Mouse (Mus musculus) cerebral cortex, adult 2 months (tissue): ENCODE measurements around the gene Tmem63a.

Experiments used
- WGBS: fragments of 180-500 bp; shearing (Covaris S2); methylation state at CpG from one replicate; pipeline ENCODE4 v1.1.7; 2018; 5-methylcytosine and 5-hydroxymethylcytosine counted together

The Tmem63a gene

DNA sequence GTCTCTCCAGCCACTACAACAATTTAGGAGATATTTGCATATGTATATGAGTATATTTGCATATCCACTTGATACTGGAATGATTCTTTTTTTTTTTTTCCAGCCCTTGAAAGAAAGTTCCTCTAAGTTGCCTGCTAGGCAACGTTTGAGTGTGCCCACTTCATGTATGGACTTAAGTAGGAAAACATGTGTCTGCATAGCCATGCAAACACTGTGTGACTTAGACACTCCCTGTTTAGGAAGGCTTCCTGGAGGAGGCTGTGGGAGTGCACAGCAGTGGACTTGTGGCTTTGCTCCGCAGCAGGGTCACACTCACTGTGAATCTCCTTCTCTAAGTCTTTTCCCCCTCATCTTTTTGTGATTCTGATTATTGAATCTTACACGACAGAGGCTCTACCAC is 16.7 kb downstream of the Tmem63a start:
- 76% methylated on average over 3 of the region's 3 CpGs for WGBS

- WGBS = 86% methylated on average over 3 of the region's 3 CpGs
Observed at GRCm38 (mm10) chr1:180965786-180966185, 23.6 kb downstream of the Tmem63a start.

DNA sequence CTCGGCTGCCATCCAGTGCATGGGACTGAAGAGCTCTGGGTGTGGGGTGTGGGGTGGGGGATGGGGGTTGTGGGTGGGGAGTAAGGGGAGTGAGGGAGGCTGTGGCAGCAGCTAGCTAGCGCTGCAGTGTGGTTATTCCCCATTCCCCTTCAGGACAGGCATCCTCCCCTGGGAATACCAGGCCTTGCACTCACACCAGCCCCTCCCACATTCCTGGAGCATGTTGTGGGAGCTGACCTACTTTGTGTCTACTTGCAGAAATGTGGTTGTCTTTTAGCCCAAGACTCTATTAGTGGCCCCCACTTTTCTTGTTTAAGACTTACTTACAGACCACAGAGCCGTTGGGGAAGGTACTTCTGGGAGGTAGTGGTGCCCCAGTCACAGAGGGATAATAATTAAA is 24.4 kb downstream of the Tmem63a start:
- 47% methylated on average over 3 of the region's 3 CpGs for WGBS

- WGBS = 91% methylated on average over 7 of the region's 7 CpGs
Observed at GRCm38 (mm10) chr1:180967261-180967660, 25.1 kb downstream of the Tmem63a start.

DNA sequence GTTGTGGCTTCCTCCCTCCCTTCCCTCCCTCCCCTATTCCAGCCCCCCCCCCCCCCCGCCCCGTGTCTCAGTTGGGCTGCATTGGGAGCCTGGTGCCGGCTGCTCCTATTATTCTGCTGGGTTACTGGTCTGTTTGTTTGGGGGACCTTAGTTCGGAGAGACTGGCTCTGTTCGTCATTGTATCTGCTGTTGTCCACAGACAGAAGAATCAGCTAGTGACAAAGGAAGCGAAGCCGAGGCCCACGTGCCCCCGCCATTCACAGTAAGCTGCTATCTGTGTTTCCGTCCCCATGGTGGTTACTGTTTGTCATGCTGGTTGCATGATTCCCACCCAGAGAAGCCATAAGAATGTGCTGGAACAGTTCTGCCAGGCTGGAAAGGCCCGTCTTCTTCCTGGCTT is 30.8 kb downstream of the Tmem63a start:
- WGBS = 74% methylated on average over 11 of the region's 11 CpGs

GRCm38 (mm10) chr1:180974126-180974746 is 32.1 kb downstream of the Tmem63a start:
- 66% methylated on average over 14 of the region's 14 CpGs for WGBS

GRCm38 (mm10) chr1:180976110-180976679 is 34.1 kb downstream of the Tmem63a start:
- 69% methylated on average over 4 of the region's 4 CpGs for WGBS

GRCm38 (mm10) chr1:180979484-180980251 is 37.5 kb downstream of the Tmem63a start:
- 75% methylated on average over 24 of the region's 24 CpGs for WGBS

GRCm38 (mm10) chr1:180980464-180980863 is 38.3 kb downstream of the Tmem63a start:
- 73% methylated on average over 2 of the region's 2 CpGs for WGBS

DNA sequence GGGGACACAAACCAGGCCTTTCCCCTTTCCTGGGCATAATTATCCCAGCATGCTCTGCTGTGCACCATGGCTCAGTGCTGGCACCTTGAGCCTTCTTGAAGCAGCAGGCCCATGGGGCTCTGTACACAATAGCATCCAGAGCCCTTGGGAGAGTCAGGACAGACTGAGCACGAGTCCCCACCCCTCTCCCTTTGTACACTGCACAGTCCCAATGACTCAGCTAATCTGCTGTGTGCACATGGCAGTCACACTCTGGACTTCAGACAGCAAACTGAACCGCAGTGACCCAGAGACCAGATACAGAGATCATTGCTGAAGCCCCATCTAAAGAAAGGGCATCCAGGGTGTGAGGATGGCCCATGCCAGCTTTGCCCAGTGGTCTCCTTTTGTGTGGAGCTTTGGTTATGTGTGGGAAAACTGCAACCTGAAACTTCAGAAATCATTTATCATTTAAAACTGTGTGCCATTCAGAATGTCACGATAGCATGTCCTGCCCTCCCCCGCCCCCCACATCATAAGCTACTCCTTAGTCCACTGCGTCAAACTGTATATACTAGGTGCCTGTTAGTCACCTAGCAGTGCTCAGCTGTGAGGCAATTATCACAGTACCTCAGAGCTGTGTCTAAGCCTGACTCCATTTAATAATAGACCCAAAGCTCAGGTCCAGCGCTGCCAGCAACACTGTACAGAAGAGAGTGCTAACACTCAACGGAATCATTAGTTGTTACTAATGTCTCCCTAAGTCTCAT is 39.3 kb downstream of the Tmem63a start:
- 82% methylated on average over 7 of the region's 7 CpGs for WGBS

DNA sequence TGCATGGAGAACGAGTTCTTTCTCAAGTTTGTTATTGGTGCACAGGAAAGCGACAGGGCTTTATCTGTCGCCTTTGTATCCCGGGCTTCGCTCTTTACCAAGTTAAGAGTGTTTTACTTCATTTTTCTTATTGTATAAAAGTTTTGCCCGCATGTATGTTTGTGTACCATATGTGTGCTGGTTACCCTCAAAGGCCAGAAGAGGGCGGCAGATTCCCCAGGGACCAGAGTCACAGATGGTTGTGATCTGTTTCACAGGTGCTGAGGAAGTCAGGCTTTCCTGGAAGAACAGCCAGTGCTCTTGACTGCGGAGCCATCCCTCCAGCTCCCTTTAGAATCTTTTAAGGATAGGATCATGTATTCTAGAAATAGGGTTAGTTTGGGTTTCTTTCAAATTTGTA is 44.6 kb downstream of the Tmem63a start:
- 92% methylated on average over 8 of the region's 8 CpGs for WGBS

DNA sequence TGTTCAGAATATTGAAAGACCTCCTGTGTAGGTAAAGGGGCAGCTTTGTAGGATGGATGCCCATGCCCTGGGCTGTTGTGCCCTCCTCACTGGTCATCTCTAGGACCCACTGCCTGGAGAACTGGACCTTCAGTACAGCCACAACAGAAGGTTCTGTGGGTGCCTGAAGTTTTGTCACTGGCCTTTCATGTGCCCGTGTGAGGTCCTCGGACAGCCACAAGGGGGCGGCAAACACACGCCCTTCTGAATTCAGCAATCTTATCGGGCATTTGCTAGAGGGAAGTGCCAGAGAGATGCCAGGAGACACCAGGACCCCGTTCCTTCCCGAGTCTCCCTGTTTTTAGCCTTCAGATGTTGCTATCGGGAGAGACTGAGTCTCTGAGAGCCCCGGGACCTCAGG is 45.6 kb downstream of the Tmem63a start:
- 2% methylated on average over 9 of the region's 9 CpGs for WGBS

DNA sequence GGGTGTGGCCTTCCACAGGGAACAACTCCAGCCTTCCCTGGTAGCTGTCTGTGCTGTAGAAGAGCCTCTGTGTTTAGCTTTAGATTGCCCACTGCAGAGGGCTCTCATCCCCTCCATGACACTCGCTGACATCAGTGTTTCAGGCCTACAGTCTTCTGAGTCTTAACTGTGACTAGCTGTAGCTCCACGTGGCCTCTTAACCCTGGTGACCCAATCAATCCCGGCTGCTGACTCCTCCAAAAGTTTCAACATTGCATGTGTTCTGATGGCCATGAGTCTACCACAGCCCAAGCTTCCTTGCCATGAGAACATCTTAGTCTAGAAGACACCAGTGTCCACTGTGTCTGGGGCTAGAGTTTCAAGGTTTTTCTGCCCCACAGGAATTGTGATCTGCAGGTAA is 48.5 kb downstream of the Tmem63a start:
- WGBS = 80% methylated on average over 3 of the region's 3 CpGs

GRCm38 (mm10) chr1:180992142-180992541 is 50.0 kb downstream of the Tmem63a start:
- WGBS = 65% methylated on average over 3 of the region's 3 CpGs

DNA sequence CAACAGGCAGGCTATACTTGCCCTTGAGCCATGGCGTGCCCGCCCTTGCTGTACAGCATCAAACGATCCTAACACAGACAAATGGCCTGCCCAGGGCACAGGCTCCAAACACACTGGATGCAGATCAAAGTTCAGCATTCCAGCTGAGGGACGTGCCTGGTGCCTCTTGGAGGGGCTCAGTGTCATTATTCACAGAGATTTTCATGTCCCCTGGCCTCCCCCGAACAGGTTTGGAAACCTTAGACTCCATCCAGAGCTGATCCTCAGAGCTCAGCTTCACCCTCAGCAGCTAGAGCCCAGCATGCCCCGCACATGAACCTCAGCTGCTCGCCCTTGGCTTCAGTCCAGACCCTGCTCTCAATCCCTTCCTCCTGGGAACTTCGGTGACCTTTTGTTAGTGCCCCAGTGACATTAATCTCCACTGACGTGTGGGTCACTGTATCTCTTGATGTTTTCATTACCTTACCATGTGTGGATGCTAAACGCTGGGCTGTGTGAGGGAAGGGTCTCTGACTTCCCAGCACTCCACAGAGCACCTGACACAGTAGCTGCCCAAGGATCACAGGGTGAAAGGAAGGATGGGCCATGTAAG is 58.5 kb downstream of the Tmem63a start:
- 71% methylated on average over 10 of the region's 10 CpGs for WGBS

DNA sequence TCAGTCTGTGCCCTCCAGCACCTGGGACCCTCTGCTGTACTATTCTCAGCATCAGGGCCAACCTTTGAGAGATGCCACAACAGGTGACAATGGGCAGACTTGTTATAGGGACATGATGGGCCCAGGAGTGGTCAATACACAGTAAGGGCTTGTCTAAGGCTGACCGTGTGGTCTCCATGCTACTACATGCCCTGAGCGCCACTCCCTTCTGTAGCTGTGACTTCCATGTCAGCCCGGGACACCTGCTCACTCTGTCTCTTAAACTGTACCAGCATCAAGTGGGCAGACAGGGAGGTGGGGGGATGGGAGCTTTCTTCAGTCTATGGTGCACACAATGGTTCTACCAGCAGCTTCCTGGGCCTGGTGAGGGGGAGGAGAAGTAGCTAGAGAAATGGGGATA is 59.1 kb downstream of the Tmem63a start:
- 91% methylated on average over 3 of the region's 3 CpGs for WGBS

GRCm38 (mm10) chr1:181001621-181002020 is 59.5 kb downstream of the Tmem63a start:
- 93% methylated on average over 3 of the region's 3 CpGs for WGBS

DNA sequence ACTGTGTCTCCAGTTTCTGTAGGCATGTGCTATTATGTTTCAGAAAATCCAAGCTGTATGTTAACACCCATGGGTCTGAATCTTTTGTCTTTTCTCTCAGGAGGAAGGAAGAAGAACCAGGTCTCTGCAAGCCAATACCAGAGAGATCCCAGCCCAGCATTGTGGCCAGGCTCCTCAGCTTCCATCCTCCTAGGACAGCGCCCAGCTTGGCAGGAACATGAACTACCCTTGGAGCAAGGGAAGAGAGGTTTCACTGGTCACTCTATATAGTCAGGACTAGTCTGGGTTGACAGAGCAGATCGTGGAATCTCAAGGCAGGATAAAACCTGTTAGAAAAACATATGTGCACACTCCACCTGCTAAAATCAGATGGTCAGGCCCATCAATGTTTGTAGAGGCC is 61.6 kb downstream of the Tmem63a start:
- WGBS = 93% methylated on average over 2 of the region's 2 CpGs

DNA sequence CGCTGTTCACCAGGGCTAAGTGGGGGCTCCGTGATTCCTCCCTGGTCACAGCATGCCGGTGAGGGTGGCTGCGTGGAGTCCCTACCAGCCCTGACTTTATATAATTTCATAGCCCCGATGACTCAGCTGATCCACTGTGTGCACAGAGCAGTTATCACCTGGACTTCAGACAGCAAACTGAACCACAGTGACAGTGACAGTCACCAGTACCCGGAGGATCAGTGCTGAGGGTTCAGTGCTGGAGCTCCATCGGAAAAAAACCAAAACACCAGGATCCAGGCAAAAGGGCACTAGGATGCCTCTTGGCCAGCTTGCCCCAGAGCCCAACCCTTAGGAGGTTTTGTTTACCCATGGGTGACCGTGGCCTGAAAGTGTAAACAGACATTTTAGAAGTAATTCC is 63.2 kb downstream of the Tmem63a start:
- WGBS = 89% methylated on average over 8 of the region's 8 CpGs

- 93% methylated on average over 6 of the region's 6 CpGs for WGBS
Observed at GRCm38 (mm10) chr1:181007831-181008230, 65.7 kb downstream of the Tmem63a start.

DNA sequence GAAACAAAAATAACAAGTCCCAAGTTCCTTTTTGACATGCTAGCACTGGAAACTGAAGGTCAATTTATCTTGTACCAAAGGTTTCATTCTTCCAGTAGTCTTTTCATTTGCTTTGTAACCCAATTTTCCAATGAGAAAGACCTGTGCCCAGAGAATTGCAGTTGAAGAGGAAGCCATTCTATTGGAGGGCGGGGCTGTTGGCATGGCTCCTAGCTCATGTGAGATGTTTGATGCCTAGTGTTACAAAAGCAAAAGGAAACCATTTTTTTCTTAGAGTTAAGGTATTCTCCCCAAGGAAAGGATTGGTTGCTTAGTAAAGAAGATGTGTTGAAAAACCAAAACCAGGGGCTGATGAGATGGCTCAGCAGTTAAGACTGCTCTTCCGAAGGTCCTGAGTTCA is 66.1 kb downstream of the Tmem63a start:
- 93% methylated on average over 2 of the region's 2 CpGs for WGBS

GRCm38 (mm10) chr1:181009011-181009590 is 67.0 kb downstream of the Tmem63a start:
- whole genome bisulfite sequencing = 92% methylated on average over 4 of the region's 4 CpGs
